Mouse (Mus musculus) cerebellum, adult 2 months (tissue): ENCODE measurements around the gene Rae1.

Experiments used
- CTCF ChIP-seq: fragments of 200-500 bp; IDR thresholded peaks from 2 replicates; pipeline ENCODE4 v1.5.1; 2011; ENCODE audit warnings: low read depth, mild to moderate bottlenecking, control low read depth, low read length, moderate library complexity, borderline replicate concordance; ENCODE audit not compliant: insufficient read depth
- POLR2A ChIP-seq: fragments of 200-500 bp; IDR thresholded peaks from 2 replicates; pipeline ENCODE4 v1.6.1; 2011; ENCODE audit warnings: low read length, control low read depth, borderline replicate concordance; ENCODE audit not compliant: insufficient read depth

DNA sequence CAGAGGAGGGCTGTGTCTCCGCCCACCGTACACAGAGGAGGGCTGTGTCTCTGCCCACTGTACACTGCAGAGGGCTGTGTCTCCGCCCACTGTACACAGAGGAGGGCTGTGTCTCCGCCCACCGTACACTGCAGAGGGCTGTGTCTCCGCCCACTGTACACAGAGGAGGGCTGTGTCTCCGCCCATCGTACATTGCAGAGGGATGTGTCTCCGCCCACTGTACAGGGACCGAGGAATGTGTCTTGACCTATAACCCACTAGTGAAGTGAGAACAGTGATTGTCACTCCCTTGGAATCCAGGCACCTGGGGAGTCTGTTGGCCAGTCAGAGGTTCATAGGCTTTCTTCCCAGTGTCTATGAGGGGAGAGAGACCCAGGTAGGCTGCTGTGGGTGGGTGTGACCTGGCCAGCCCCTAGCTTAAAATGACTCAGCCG, 57.0 kb downstream of the Rae1 start:
- no peak for TF ChIP-seq CTCF
- no peak for TF ChIP-seq POLR2A
